Mouse (Mus musculus) layer of hippocampus, adult 2 months (tissue): ENCODE measurements around the gene Ephb2. TPM values are rescaled to one million over a fixed set of nuclear protein-coding genes. Genes with fewer than 3 reads are reported as not detected.

Source experiments
- DNase-seq, 2 experiments: peaks; one replicate each; pipeline ENCODE4 v3.0.0; 2022; ENCODE audit warnings: low spot score in 2 of 2
- H3K27ac ChIP-seq: fragments of 200-600 bp; 2 replicates; pipeline ENCODE4 v1.8.1; 2022
- H3K4me3 ChIP-seq: fragments of 200-600 bp; 2 replicates; pipeline ENCODE4 v1.8.1; 2022; ENCODE audit warnings: mild to moderate bottlenecking
- CTCF ChIP-seq: fragments of 200-600 bp; conservative IDR thresholded peaks from 2 replicates; pipeline ENCODE4 v1.8.1; 2022; ENCODE audit warnings: antibody characterized with exemption, mild to moderate bottlenecking, moderate library complexity
- total RNA-seq, 2 experiments: library from RNA; stranded (reverse); gene quantifications; 2 replicates each; pipeline ENCODE4 v1.2.3; 2021

The Ephb2 gene
- total RNA-seq, 2 experiments from 2014 or later: 21.8 to 22.1 TPM

DNA sequence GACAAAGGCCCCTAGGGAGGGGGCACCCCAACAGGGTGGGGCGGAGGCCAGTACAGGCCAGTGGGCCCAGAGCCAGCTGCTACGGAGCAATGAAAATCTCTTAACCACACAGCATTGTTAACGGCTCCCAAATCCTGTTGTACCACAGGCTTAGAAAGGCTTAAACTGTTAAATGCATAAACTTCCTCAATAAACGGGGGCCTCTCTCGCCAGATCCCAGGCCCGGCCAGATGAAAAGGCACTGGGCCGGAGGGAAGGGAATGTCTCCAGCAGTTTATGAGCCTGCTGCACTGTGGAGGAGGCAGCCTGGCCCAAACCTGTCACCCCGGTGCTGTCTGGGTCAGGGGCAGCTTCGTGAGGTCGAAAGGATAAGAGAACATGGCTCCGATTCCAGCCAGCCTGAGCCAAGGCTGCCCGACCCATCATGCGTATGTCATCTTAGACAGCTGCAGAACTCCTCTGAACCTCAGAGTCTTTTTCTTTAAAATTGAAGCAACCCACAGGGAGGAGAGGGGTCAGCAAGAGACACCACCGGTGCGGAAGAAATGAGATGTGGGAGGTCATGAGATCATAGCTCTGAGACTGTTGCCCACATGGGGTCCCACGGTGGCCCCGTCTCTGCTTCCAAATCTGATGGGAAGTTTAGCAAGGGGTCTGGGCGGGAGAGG is 73.9 kb downstream of the Ephb2 start:
- H3K27ac ChIP-seq: no peak overlapping the region
- no peak for TF ChIP-seq CTCF
- H3K4me3 ChIP-seq: no peak overlapping the region
- DNase-seq: no peak

DNA sequence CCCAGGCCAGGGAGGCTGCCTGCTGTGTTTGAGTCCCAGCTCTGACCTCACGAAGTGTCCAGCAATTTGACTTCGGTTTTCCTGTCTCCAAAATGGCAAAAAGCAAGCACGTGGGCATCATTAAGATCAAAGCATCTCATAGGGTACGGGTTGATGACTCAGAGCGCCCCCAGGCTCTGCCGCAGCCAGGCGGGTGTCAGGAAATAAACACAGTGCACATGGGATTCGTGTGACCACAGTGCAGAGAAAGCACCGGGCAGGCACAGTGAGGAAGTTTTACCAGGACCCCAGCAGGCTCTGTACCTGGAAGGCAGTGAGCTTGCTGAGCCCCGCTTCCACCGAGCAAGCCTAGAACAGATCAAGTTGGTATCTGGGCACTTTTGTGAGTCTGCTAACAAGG is 74.9 kb downstream of the Ephb2 start:
- no peak for TF ChIP-seq CTCF
- Histone ChIP-seq H3K4me3 (no peak overlapping the region), H3K27ac (no peak overlapping the region)
- DNase-seq: no peak

GRCm38 (mm10) chr4:136757096-136757495 is 78.7 kb downstream of the Ephb2 start:
- Histone ChIP-seq H3K4me3 (no peak overlapping the region), H3K27ac (peak overlapping the region; percentile 71)
- DNase-seq: no peak
- no peak for TF ChIP-seq CTCF

DNA sequence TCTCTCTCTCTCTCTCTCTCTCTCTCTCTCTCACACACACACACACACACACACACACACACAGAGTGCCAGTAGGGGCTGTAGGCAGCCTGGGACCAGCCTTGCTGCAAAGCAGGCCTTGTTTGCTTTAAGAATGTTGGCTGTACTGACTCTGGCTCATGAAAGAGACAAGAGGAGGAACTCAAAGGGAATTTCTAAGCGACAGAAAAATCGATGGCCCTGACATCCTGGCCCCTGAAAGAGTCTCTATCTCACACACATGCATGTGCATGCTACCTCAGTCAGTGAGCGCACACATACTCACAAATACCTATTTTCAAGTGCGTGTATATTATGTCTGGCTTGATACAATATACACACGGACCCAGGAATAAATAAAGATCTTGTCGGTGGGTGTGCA is 79.3 kb downstream of the Ephb2 start:
- peak overlapping the region; percentile 71 for H3K27ac ChIP-seq
- no peak for DNase-seq
- H3K4me3 ChIP-seq: no peak overlapping the region
- TF ChIP-seq CTCF: no peak

DNA sequence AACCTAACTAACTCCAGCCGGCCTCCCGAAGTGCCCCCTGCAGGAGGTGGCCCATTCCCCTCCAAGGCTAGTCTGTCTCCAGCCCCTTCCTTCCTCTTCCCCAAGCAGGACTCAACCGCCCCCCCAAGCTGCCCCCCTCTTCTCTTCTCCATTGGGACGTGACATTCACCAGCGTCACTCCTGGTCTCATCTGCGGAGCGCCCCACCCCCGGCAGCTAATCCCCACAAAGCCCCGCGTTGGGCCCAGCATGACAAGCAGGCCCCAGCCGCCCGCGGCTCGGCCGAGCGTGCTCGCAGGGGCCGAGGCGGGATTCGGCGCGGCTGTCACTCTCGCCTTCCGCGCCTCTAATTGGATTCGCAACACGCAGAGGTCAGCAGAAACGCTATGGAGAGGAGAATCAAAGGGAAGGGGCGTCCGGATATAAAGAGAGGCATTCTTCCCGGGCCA is 80.4 kb downstream of the Ephb2 start:
- TF ChIP-seq CTCF: no peak
- Histone ChIP-seq H3K4me3 (peak overlapping the region; percentile 55), H3K27ac (peak overlapping the region; percentile 93)
- peak in 1 of 2 experiments; percentile 56 for DNase-seq

DNA sequence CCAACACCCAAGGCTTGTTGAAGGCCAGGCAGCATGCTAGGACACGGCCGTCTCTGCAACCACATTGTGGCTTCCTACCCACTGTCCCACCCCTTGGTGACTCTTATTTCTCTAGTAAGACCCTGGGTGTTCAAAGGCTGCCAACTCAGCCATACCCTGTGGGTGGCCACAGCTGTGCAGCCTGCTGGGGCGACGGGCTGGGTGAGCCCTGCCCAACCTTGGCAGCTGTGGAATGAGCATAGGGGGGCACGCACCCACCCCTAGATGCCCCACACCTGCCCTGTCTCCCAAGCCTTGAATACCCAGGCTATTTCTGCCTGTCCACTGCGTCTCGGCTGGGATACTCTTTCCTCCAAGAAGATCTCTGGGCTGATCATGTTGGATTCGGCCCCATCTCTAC is 81.5 kb downstream of the Ephb2 start:
- Histone ChIP-seq H3K27ac (no peak overlapping the region), H3K4me3 (no peak overlapping the region)
- no peak for DNase-seq
- no peak for TF ChIP-seq CTCF

- DNase-seq: no peak
- Histone ChIP-seq H3K4me3 (no peak overlapping the region), H3K27ac (peak overlapping the region; percentile 59; the same call in 1 of the 2 replicates)
- TF ChIP-seq CTCF: no peak
These were observed 84.3 kb downstream of the Ephb2 start for GRCm38 (mm10) chr4:136751355-136752020.

- no peak overlapping the region; the same call in 1 of the 2 replicates for H3K4me3 ChIP-seq
- peak overlapping the region; percentile 65; the same call in 1 of the 2 replicates for H3K27ac ChIP-seq
- TF ChIP-seq CTCF: no peak
- DNase-seq: no peak
These were observed 85.0 kb downstream of the Ephb2 start for GRCm38 (mm10) chr4:136750578-136751338.

- Histone ChIP-seq H3K4me3 (no peak overlapping the region; the same call in 1 of the 2 replicates), H3K27ac (peak overlapping the region; percentile 65; the same call in 1 of the 2 replicates)
- peak in 1 of 2 experiments; percentile 32 for DNase-seq
- no peak for TF ChIP-seq CTCF
These were observed 85.8 kb downstream of the Ephb2 start for GRCm38 (mm10) chr4:136749851-136750577.

- H3K27ac ChIP-seq: no peak overlapping the region; the same call in 1 of the 2 replicates
- H3K4me3 ChIP-seq: no peak overlapping the region
- no peak for TF ChIP-seq CTCF
These were observed 86.4 kb downstream of the Ephb2 start for GRCm38 (mm10) chr4:136749431-136749830.

GRCm38 (mm10) chr4:136748842-136749392 is 86.9 kb downstream of the Ephb2 start:
- no peak for TF ChIP-seq CTCF
- DNase-seq: no peak
- Histone ChIP-seq H3K4me3 (no peak overlapping the region), H3K27ac (no peak overlapping the region)

More at GRCm38 (mm10) chr4:136749431-136749830, 86.4 kb downstream of the Ephb2 start:
- DNase-seq: no peak

DNA sequence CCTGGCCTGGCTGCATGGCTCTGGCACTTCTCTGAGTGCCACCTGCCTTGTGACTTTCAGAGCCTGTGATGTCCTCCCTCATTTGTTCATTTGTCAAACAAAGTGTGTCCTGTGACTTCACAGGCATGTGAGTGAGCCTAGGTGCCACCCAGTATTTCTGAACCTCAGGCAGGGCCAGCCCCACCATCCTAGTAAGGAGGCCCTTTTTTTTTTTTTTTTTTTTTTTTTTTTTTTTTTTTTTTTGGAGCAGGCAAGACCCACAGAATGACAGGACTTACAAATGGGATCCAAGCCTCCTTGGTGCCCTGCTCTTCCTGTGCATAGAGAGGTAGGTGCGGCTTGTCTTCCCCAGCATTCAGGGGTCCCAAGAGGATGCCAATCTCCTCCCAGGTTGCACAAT is 89.3 kb downstream of the Ephb2 start:
- TF ChIP-seq CTCF: no peak
- H3K27ac ChIP-seq: no peak overlapping the region
- no peak overlapping the region for H3K4me3 ChIP-seq
- no peak for DNase-seq
